Mouse (Mus musculus) thymus, adult 2 months (tissue): ENCODE data around the gene Zfp459.

Source experiments
- CTCF ChIP-seq: fragments of 200-500 bp; IDR thresholded peaks from 2 replicates; pipeline ENCODE4 v1.5.1; 2012; ENCODE audit warnings: mild to moderate bottlenecking, control low read depth, low read length, moderate library complexity, borderline replicate concordance; ENCODE audit not compliant: control insufficient read depth, poor library complexity, insufficient read depth; ENCODE audit errors: extremely low read depth
- POLR2A ChIP-seq: fragments of 200-500 bp; IDR thresholded peaks from 2 replicates; pipeline ENCODE4 v1.6.1; 2012; ENCODE audit warnings: mild to moderate bottlenecking, low read length, control low read depth, moderate library complexity; ENCODE audit not compliant: control insufficient read depth, poor library complexity, insufficient read depth; ENCODE audit errors: extremely low read depth

GRCm38 (mm10) chr13:67416811-67417210 lies 4.4 kb downstream of the Zfp459 start:
- no peak for TF ChIP-seq POLR2A
- no peak for TF ChIP-seq CTCF
